Mouse (Mus musculus) liver, adult 2 months (tissue): ENCODE measurements around the gene Cyb5r3.

Experiments
- CTCF ChIP-seq: fragments of 200-500 bp; IDR thresholded peaks from 2 replicates; pipeline ENCODE4 v1.5.1; 2011; ENCODE audit warnings: low read depth, low read length, control low read depth
- POLR2A ChIP-seq: fragments of 200-500 bp; IDR thresholded peaks from 2 replicates; pipeline ENCODE4 v1.6.1; 2011; ENCODE audit warnings: low read length, control low read depth; ENCODE audit not compliant: insufficient read depth; ENCODE audit errors: extremely low read depth

GRCm38 (mm10) chr15:83171712-83172481 lies 495 bp downstream of the Cyb5r3 start:
- peak; percentile 61 for TF ChIP-seq CTCF
- peak; percentile 92 for TF ChIP-seq POLR2A
